Mouse (Mus musculus) left cerebral cortex, postnatal 4 days (tissue): ENCODE data around the gene Nck1. TPM values are rescaled to one million over a fixed set of nuclear protein-coding genes. Genes with fewer than 3 reads are reported as not detected.

Experiments
- DNase-seq: peaks from one replicate; pipeline ENCODE4 v3.0.0-alpha.2; 2022
- intact Hi-C: fragments of 180-260 bp; cut with DNase I; formaldehyde crosslinking; loops from one replicate; pipeline ENCODE4 v1.15.1; 2025
- total RNA-seq, 2 experiments: library from RNA; stranded (reverse); gene quantifications; 2 replicates each; pipeline ENCODE4 v1.2.3; 2021

The Nck1 gene
- total RNA-seq, 2 experiments from 2014 or later = 20.5 to 25.8 TPM

GRCm38 (mm10) chr9:100535618-100536262 lies 10.2 kb downstream of the Nck1 start:
- DNase-seq = no peak
- intact Hi-C loops = no loop called here

GRCm38 (mm10) chr9:100534686-100535085 lies 11.2 kb downstream of the Nck1 start:
- intact Hi-C loops = no loop called here
- no peak for DNase-seq

- intact Hi-C loops = no loop called here
Measured at GRCm38 (mm10) chr9:100532847-100533505, 13.0 kb downstream of the Nck1 start.

GRCm38 (mm10) chr9:100531296-100531695 lies 14.6 kb downstream of the Nck1 start:
- no peak for DNase-seq

More at GRCm38 (mm10) chr9:100532847-100533505, 13.0 kb downstream of the Nck1 start:
- DNase-seq = no peak

GRCm38 (mm10) chr9:100525225-100525624 lies 20.7 kb downstream of the Nck1 start:
- intact Hi-C loops = no loop called here
- no peak for DNase-seq

More at GRCm38 (mm10) chr9:100531296-100531695, 14.6 kb downstream of the Nck1 start:
- intact Hi-C loops = no loop called here

- no peak for DNase-seq
- intact Hi-C loops = loop anchor here (5.0 kb wide), 1 partner anchor 120 kb away; no protein-coding TSS in a partner anchor
Measured at GRCm38 (mm10) chr9:100522029-100522428, 23.9 kb downstream of the Nck1 start.

GRCm38 (mm10) chr9:100520586-100520985 lies 25.3 kb downstream of the Nck1 start:
- DNase-seq = peak; percentile 48
- intact Hi-C loops = loop anchor here (5.0 kb wide), 1 partner anchor 122 kb away; no protein-coding TSS in a partner anchor

- no peak for DNase-seq
- intact Hi-C loops = loop anchor here (5.0 kb wide), 1 partner anchor 122 kb away; no protein-coding TSS in a partner anchor
Measured at GRCm38 (mm10) chr9:100520012-100520411, 25.9 kb downstream of the Nck1 start.

- intact Hi-C loops = no loop called here
- DNase-seq = no peak
Measured at GRCm38 (mm10) chr9:100507581-100507980, 38.4 kb downstream of the Nck1 start.

GRCm38 (mm10) chr9:100506652-100507051 lies 39.3 kb downstream of the Nck1 start:
- no peak for DNase-seq
- intact Hi-C loops = no loop called here

GRCm38 (mm10) chr9:100505498-100505897 lies 40.4 kb downstream of the Nck1 start:
- no peak for DNase-seq
- intact Hi-C loops = no loop called here

GRCm38 (mm10) chr9:100493611-100494261 lies 52.2 kb downstream of the Nck1 start:
- DNase-seq = no peak
- intact Hi-C loops = no loop called here

GRCm38 (mm10) chr9:100491424-100491823 lies 54.5 kb downstream of the Nck1 start:
- intact Hi-C loops = no loop called here
- DNase-seq = no peak

- no peak for DNase-seq
- intact Hi-C loops = no loop called here
Measured at GRCm38 (mm10) chr9:100488969-100489368, 57.0 kb downstream of the Nck1 start.

- intact Hi-C loops = no loop called here
- no peak for DNase-seq
Measured at GRCm38 (mm10) chr9:100488056-100488713, 57.7 kb downstream of the Nck1 start.

- DNase-seq = no peak
- intact Hi-C loops = no loop called here
Measured at GRCm38 (mm10) chr9:100486431-100486830, 59.5 kb downstream of the Nck1 start, which contains the start of gene Il20rb. TSS of gene Il20rb (minus strand) at chr9:100486788.

GRCm38 (mm10) chr9:100483318-100483717 lies 62.6 kb downstream of the Nck1 start:
- DNase-seq = no peak
- intact Hi-C loops = no loop called here

- intact Hi-C loops = no loop called here
- DNase-seq = no peak
Measured at GRCm38 (mm10) chr9:100481626-100482025, 64.3 kb downstream of the Nck1 start.

GRCm38 (mm10) chr9:100474056-100474455 lies 71.9 kb downstream of the Nck1 start:
- DNase-seq = no peak
- intact Hi-C loops = no loop called here

GRCm38 (mm10) chr9:100473361-100473760 lies 72.6 kb downstream of the Nck1 start:
- no peak for DNase-seq
- intact Hi-C loops = no loop called here

GRCm38 (mm10) chr9:100472931-100473330 lies 73.0 kb downstream of the Nck1 start:
- no peak for DNase-seq
- intact Hi-C loops = no loop called here
